Mouse (Mus musculus) heart, adult 2 months (tissue): ENCODE results near the gene Ptprm.

ENCODE experiments used
- CTCF ChIP-seq: fragments of 200-600 bp; IDR thresholded peaks from 2 replicates; pipeline ENCODE4 v1.8.1; 2022; ENCODE audit warnings: antibody characterized with exemption, mild to moderate bottlenecking, moderate library complexity
- EP300 ChIP-seq: fragments of 200-500 bp; IDR thresholded peaks from 2 replicates; pipeline ENCODE4 v1.6.1; 2011; ENCODE audit warnings: low read depth, low read length, control low read depth; ENCODE audit not compliant: insufficient read depth
- POLR2A ChIP-seq: fragments of 200-500 bp; IDR thresholded peaks from 2 replicates; pipeline ENCODE4 v1.6.1; 2011; ENCODE audit warnings: mild to moderate bottlenecking, low read depth, low read length, control low read depth; ENCODE audit not compliant: insufficient read depth

- TF ChIP-seq CTCF (no peak), EP300 (no peak), POLR2A (no peak)
Measured at GRCm38 (mm10) chr17:67357191-67357590, 2.9 kb upstream of the Ptprm start.
